Mouse (Mus musculus) heart, embryonic 11.5 days (tissue): ENCODE measurements around the gene Trim11. TPM values are rescaled to one million over a fixed set of nuclear protein-coding genes. Genes with fewer than 3 reads are reported as not detected.

ENCODE experiments used
- microRNA-seq: library from miRNA; unstranded; fragments of <30 nt; microRNA quantifications from one replicate; pipeline ENCODE4, GENCODE M21; 2016; ENCODE audit warnings: borderline number of aligned reads
- polyA plus RNA-seq: library from polyadenylated mRNA; unstranded; fragments of >200 nt; fragmentation: Nextera tagmentation; extraction: Ambion mirVana; gene quantifications from 2 replicates; pipeline ENCODE4 v1.2.1, GENCODE M21; 2014

The Trim11 gene
- polyA plus RNA-seq, 1 experiment from 2014 or later, result 26.1 TPM

Small RNAs within 50 kb of the gene (microRNA-seq; reads per million reads assigned to microRNA genes)
- 0.81 reads per million, percentile 9 among the genes with 10 or more reads in this experiment for gene Gm44313

Other genes with a start within 250 kb of the Trim11 start
- not detected in 2 replicates for gene Olfr317, start 238.9 kb upstream of the Trim11 start, polyA plus RNA-seq
- not detected in 2 replicates for gene Olfr316, start 225.4 kb upstream of the Trim11 start, polyA plus RNA-seq
- gene Olfr315, start 204.9 kb upstream of the Trim11 start, polyA plus RNA-seq, result not detected in 2 replicates
- not detected in 2 replicates for gene Olfr314, start 195.1 kb upstream of the Trim11 start, polyA plus RNA-seq
- gene Fam183b, start 176.1 kb upstream of the Trim11 start, polyA plus RNA-seq, result 0.52 and 0.58 TPM in 2 replicates
- gene Olfr313, start 163.1 kb upstream of the Trim11 start, polyA plus RNA-seq, result not detected in 2 replicates
- not detected in 2 replicates for gene Olfr312, start 148.9 kb upstream of the Trim11 start, polyA plus RNA-seq
- gene Olfr311, start 138.8 kb upstream of the Trim11 start, polyA plus RNA-seq, result 0.16 TPM in 1 of 2 replicates, not detected in the other
- gene Gm12258, start 130.9 kb upstream of the Trim11 start, polyA plus RNA-seq, result 5.1 and 5.7 TPM in 2 replicates
- gene 2810021J22Rik, start 110.9 kb upstream of the Trim11 start, polyA plus RNA-seq, result 4.6 and 6.4 TPM in 2 replicates
- gene Zfp39, start 73.9 kb upstream of the Trim11 start, polyA plus RNA-seq, result 5.1 and 5.4 TPM in 2 replicates
- gene Btnl10, start 60.2 kb upstream of the Trim11 start, polyA plus RNA-seq, result 0.27 TPM in 1 of 2 replicates, not detected in the other
- 172 and 192 TPM in 2 replicates for gene Rnf187, start 39.2 kb upstream of the Trim11 start, polyA plus RNA-seq
- 6.4 and 8.4 TPM in 2 replicates for gene Hist3h2ba, start 29.2 kb upstream of the Trim11 start, polyA plus RNA-seq
- gene Hist3h2a, start 23.4 kb upstream of the Trim11 start, polyA plus RNA-seq, result 22.5 and 23.3 TPM in 2 replicates
- gene Trim17, start 23.4 kb upstream of the Trim11 start, polyA plus RNA-seq, result 1.0 and 1.1 TPM in 2 replicates
- 39.3 and 41.1 TPM in 2 replicates for gene Obscn, start 158.3 kb downstream of the Trim11 start, polyA plus RNA-seq
- 3.8 and 5.3 TPM in 2 replicates for gene Iba57, start 185.6 kb downstream of the Trim11 start, polyA plus RNA-seq
- 0.11 TPM in 1 of 2 replicates, not detected in the other for gene Gjc2, start 205.1 kb downstream of the Trim11 start, polyA plus RNA-seq
- gene Guk1, start 214.1 kb downstream of the Trim11 start, polyA plus RNA-seq, result 121 and 125 TPM in 2 replicates
- 98.5 and 102 TPM in 2 replicates for gene Mrpl55, start 224.4 kb downstream of the Trim11 start, polyA plus RNA-seq
- gene 2310033P09Rik, start 230.2 kb downstream of the Trim11 start, polyA plus RNA-seq, result 23.7 and 24.5 TPM in 2 replicates